Mouse (Mus musculus): ENCODE data around the gene Zc3h12d. TPM values are rescaled to one million over a fixed set of nuclear protein-coding genes. Genes with fewer than 3 reads are reported as not detected.

Zc3h12d gene
- polyA plus RNA-seq, 1 experiment from 2014 or later = 0.39 TPM

DNA sequence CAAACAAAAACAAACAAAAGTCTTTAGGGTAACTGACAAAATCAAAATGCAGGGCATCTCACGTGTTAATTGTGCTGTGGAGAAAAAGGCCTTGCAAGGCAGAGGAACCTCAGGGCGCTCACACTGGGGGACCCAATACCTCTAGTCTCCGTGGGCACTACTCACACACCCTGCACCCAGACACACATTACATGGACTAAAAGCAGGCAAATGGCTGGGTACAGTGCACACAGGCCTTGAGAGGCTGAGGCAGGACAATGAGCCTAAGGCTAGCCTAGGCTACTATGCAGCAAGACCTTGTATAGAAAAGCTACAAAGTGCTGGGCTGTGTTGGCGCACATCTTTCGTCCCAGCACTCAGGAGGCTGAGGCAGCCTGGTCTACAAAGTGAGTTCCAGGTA is 71.9 kb downstream of the Zc3h12d start:
- H3K36me3 ChIP-seq (ENCODE audit: insufficient read depth, low read length) = peaks cover 29% of the 10 kb centered on the region; the same call in 1 of the 2 replicates
- WGBS = 91% methylated on average over 5 of the region's 5 CpGs

GRCm38 (mm10) chr10:7907151-7907550 is 74.9 kb downstream of the Zc3h12d start:
- H3K9ac ChIP-seq (replicated peaks; ENCODE audit: low read depth) = no peak overlapping the region
- 70% methylated on average over 12 of the region's 12 CpGs for WGBS
- no peak for TF ChIP-seq CTCF (IDR thresholded peaks at IDR 0.05)
- no peak for TF ChIP-seq EP300 (IDR thresholded peaks at IDR 0.05)
- H3K4me1 ChIP-seq (ENCODE audit: insufficient read depth, low read depth, low read length) = no peaks in the 10 kb centered on the region
- no peaks in the 10 kb centered on the region for H3K27me3 ChIP-seq (replicated peaks; ENCODE audit: insufficient read depth, low read length)
- no peak overlapping the region for H3K27ac ChIP-seq (ENCODE audit: low read length)
- no peak for DNase-seq (ENCODE audit: low spot score)
- H3K36me3 ChIP-seq (ENCODE audit: insufficient read depth, low read length) = peaks cover 29% of the 10 kb centered on the region; the same call in 1 of the 2 replicates
- H3K4me3 ChIP-seq (ENCODE audit: low read depth, low read length) = no peak overlapping the region
- no peaks in the 10 kb centered on the region for H3K9me3 ChIP-seq (ENCODE audit: low read length)
- no peak for ATAC-seq
- H3K4me2 ChIP-seq (replicated peaks; ENCODE audit: low read depth, low read length) = no peak overlapping the region

More for the DNA sequence above, 71.9 kb downstream of the Zc3h12d start:
- DNase-seq (ENCODE audit: low spot score) = no peak
- no peaks in the 10 kb centered on the region for H3K27me3 ChIP-seq (replicated peaks; ENCODE audit: insufficient read depth, low read length)
- ATAC-seq = no peak
- no peak overlapping the region for H3K9ac ChIP-seq (replicated peaks; ENCODE audit: low read depth)
- H3K4me3 ChIP-seq (ENCODE audit: low read depth, low read length) = no peak overlapping the region
- no peaks in the 10 kb centered on the region for H3K9me3 ChIP-seq (ENCODE audit: low read length)
- no peaks in the 10 kb centered on the region for H3K4me1 ChIP-seq (ENCODE audit: insufficient read depth, low read depth, low read length)
- no peak overlapping the region for H3K4me2 ChIP-seq (replicated peaks; ENCODE audit: low read depth, low read length)
- TF ChIP-seq EP300 (IDR thresholded peaks at IDR 0.05) (no peak), CTCF (IDR thresholded peaks at IDR 0.05) (no peak)
- H3K27ac ChIP-seq (ENCODE audit: low read length) = no peak overlapping the region

DNA sequence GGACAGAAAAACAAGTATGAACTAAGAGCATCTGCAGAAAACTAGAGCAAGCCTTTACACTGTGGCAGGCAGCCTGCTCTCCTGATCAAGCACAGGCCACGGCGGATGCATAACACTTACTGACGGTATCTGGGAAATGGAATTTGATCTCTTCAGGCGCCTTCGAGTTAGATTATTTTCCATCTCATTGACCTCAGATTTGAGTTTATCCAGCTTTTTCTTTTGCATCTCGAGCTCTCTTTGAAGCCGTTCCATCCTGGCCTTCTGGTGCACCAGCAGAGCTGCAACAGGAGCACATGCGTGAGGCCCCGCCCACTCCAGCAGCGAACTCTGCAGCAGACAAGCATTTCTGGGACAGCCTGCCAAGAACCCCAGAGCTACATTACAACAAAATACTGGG is 79.0 kb downstream of the Zc3h12d start:
- no peak overlapping the region for H3K4me3 ChIP-seq (ENCODE audit: low read depth, low read length)
- H3K9ac ChIP-seq (replicated peaks; ENCODE audit: low read depth) = no peak overlapping the region
- WGBS = 53% methylated on average over 10 of the region's 10 CpGs
- no peaks in the 10 kb centered on the region for H3K4me1 ChIP-seq (ENCODE audit: insufficient read depth, low read depth, low read length)
- ATAC-seq (no peak), DNase-seq (ENCODE audit: low spot score) (no peak)
- no peaks in the 10 kb centered on the region for H3K27me3 ChIP-seq (replicated peaks; ENCODE audit: insufficient read depth, low read length)
- TF ChIP-seq EP300 (IDR thresholded peaks at IDR 0.05) (no peak), CTCF (IDR thresholded peaks at IDR 0.05) (no peak)
- H3K4me2 ChIP-seq (replicated peaks; ENCODE audit: low read depth, low read length) = no peak overlapping the region
- no peak overlapping the region for H3K27ac ChIP-seq (ENCODE audit: low read length)
- no peaks in the 10 kb centered on the region for H3K9me3 ChIP-seq (ENCODE audit: low read length)
- H3K36me3 ChIP-seq (ENCODE audit: insufficient read depth, low read length) = peaks cover 14% of the 10 kb centered on the region; the same call in 1 of the 2 replicates

Small RNAs within 50 kb of the gene (microRNA-seq; reads per million reads assigned to microRNA genes)
- not detected for gene Mir5104

Other genes with a start within 250 kb of the Zc3h12d start
- gene Lrp11, start 242.7 kb upstream of the Zc3h12d start, polyA plus RNA-seq (2015; fragmentation: Nextera tagmentation; extraction: Ambion mirVana) = 1.8 and 2.3 TPM in 2 replicates
- gene Nup43, start 165.0 kb upstream of the Zc3h12d start, polyA plus RNA-seq (2015; fragmentation: Nextera tagmentation; extraction: Ambion mirVana) = 10.3 and 10.7 TPM in 2 replicates
- gene Pcmt1, start 151.3 kb upstream of the Zc3h12d start, polyA plus RNA-seq (2015; fragmentation: Nextera tagmentation; extraction: Ambion mirVana) = 89.6 and 96.9 TPM in 2 replicates
- gene Lats1, start 151.3 kb upstream of the Zc3h12d start, polyA plus RNA-seq (2015; fragmentation: Nextera tagmentation; extraction: Ambion mirVana) = 4.8 and 5.7 TPM in 2 replicates
- 30.6 and 33.6 TPM in 2 replicates for gene Katna1, start 106.5 kb upstream of the Zc3h12d start, polyA plus RNA-seq (2015; fragmentation: Nextera tagmentation; extraction: Ambion mirVana)
- gene Ginm1, start 39.6 kb upstream of the Zc3h12d start, polyA plus RNA-seq (2015; fragmentation: Nextera tagmentation; extraction: Ambion mirVana) = 167 TPM in 2 replicates
- gene Ppil4, start 39.6 kb upstream of the Zc3h12d start, polyA plus RNA-seq (2015; fragmentation: Nextera tagmentation; extraction: Ambion mirVana) = 30.5 and 30.6 TPM in 2 replicates
- gene Tab2, start 123.8 kb downstream of the Zc3h12d start, polyA plus RNA-seq (2015; fragmentation: Nextera tagmentation; extraction: Ambion mirVana) = 16.8 and 18.7 TPM in 2 replicates

Measured in lung, postnatal 0 days (tissue).